Mouse (Mus musculus) stomach, postnatal 0 days (tissue): ENCODE measurements at regions not wholly inside any gene's neighbourhood (a gene's known extent, or its start where the extent isn't known, plus 50 kb on each side); places are given as distances from the start of the nearest gene placed in this dataset.

ENCODE experiments used
- ATAC-seq: fragments of 200-750 bp; cut with Nextera tagmentation; 2 replicates; pipeline ENCODE4 v1.8.0; 2017; ENCODE audit not compliant: low FRiP score, low TSS enrichment
- DNase-seq: peaks from one replicate; pipeline ENCODE4 v3.0.0-alpha.2; 2016; ENCODE audit warnings: low spot score
- H3K27ac ChIP-seq: fragments of 300-500 bp; sonication (generic); replicated peaks from 2 replicates; pipeline ENCODE4 v1.5.1; 2014; ENCODE audit warnings: mild to moderate bottlenecking, control low read depth
- H3K27me3 ChIP-seq: fragments of 300-500 bp; sonication (generic); 2 replicates; pipeline ENCODE4 v1.6.1; 2014; ENCODE audit warnings: low read length; ENCODE audit not compliant: control insufficient read depth, insufficient read depth
- H3K36me3 ChIP-seq: fragments of 300-500 bp; sonication (generic); 2 replicates; pipeline ENCODE4 v1.6.1; 2014; ENCODE audit warnings: low read length, mixed read lengths; ENCODE audit not compliant: control insufficient read depth, insufficient read depth
- H3K4me1 ChIP-seq: fragments of 300-500 bp; sonication (generic); replicated peaks from 2 replicates; pipeline ENCODE4 v1.6.1; 2014; ENCODE audit warnings: antibody characterized with exemption; ENCODE audit not compliant: control insufficient read depth, insufficient read depth
- H3K4me2 ChIP-seq: fragments of 300-500 bp; sonication (generic); replicated peaks from 2 replicates; pipeline ENCODE4 v1.6.1; 2014; ENCODE audit warnings: low read depth, mild to moderate bottlenecking, control low read depth, moderate library complexity
- H3K4me3 ChIP-seq: fragments of 300-500 bp; sonication (generic); 2 replicates; pipeline ENCODE4 v1.5.1; 2014; ENCODE audit warnings: low read depth, low read length, control low read depth
- H3K9ac ChIP-seq: fragments of 300-500 bp; sonication (generic); 2 replicates; pipeline ENCODE4 v1.6.1; 2014; ENCODE audit warnings: mild to moderate bottlenecking, low read length, control low read depth, mixed read lengths
- H3K9me3 ChIP-seq: fragments of 300-500 bp; sonication (generic); 2 replicates; pipeline ENCODE4 v1.6.1; 2016; ENCODE audit warnings: low read length; ENCODE audit not compliant: control insufficient read depth
- CTCF ChIP-seq: IDR thresholded peaks from 2 replicates; pipeline ENCODE4 v1.5.1; 2016; ENCODE audit warnings: antibody characterized with exemption, low read depth, mild to moderate bottlenecking, moderate library complexity
- EP300 ChIP-seq: optimal IDR thresholded peaks from 2 replicates; pipeline ENCODE3; 2016; ENCODE audit warnings: antibody characterized with exemption
- WGBS: fragments of 180-500 bp; shearing (Covaris S2); extraction: QIAGEN DNeasy Blood & Tissue Kit; methylation state at CpG from one replicate; pipeline ENCODE4 v1.1.7; 2014; 5-methylcytosine and 5-hydroxymethylcytosine counted together

GRCm38 (mm10) chr2:79159336-79159735 is 95.9 kb upstream of the Itga4 start:
- no peaks in the 10 kb centered on the region for H3K9me3 ChIP-seq
- H3K27me3 ChIP-seq = no peaks in the 10 kb centered on the region
- H3K4me3 ChIP-seq = no peak overlapping the region
- TF ChIP-seq EP300 = no peak
- DNase-seq = no peak
- WGBS = 61% methylated on average over 5 of the region's 5 CpGs
- no peaks in the 10 kb centered on the region for H3K36me3 ChIP-seq
- no peak for ATAC-seq
- H3K4me2 ChIP-seq = no peak overlapping the region
- H3K9ac ChIP-seq = no peak overlapping the region
- H3K27ac ChIP-seq = no peak overlapping the region
- H3K4me1 ChIP-seq = no peaks in the 10 kb centered on the region

GRCm38 (mm10) chr2:79172967-79173919 is 82.0 kb upstream of the Itga4 start:
- H3K9ac ChIP-seq = no peak overlapping the region

GRCm38 (mm10) chr2:79174282-79174681 is 80.9 kb upstream of the Itga4 start:
- ATAC-seq (no peak), DNase-seq (no peak)
- H3K4me1 ChIP-seq = no peaks in the 10 kb centered on the region
- H3K9me3 ChIP-seq = no peaks in the 10 kb centered on the region
- TF ChIP-seq CTCF (no peak), EP300 (no peak)
- H3K4me3 ChIP-seq = no peak overlapping the region
- no peak overlapping the region for H3K4me2 ChIP-seq
- no peaks in the 10 kb centered on the region for H3K36me3 ChIP-seq
- H3K9ac ChIP-seq = no peak overlapping the region
- no peaks in the 10 kb centered on the region for H3K27me3 ChIP-seq
- no peak overlapping the region for H3K27ac ChIP-seq
- WGBS = 77% methylated on average over 4 of the region's 4 CpGs

More at GRCm38 (mm10) chr2:79172967-79173919, 82.0 kb upstream of the Itga4 start:
- Histone ChIP-seq H3K4me3 (no peak overlapping the region), H3K4me1 (no peaks in the 10 kb centered on the region), H3K27me3 (no peaks in the 10 kb centered on the region), H3K36me3 (no peaks in the 10 kb centered on the region), H3K27ac (no peak overlapping the region), H3K9me3 (no peaks in the 10 kb centered on the region), H3K4me2 (no peak overlapping the region)
- 50% methylated on average over 7 of the region's 7 CpGs for WGBS
- TF ChIP-seq CTCF (no peak), EP300 (no peak)
- DNase-seq = no peak
- ATAC-seq = no peak

- Histone ChIP-seq H3K36me3 (no peaks in the 10 kb centered on the region), H3K9ac (no peak overlapping the region), H3K4me1 (no peaks in the 10 kb centered on the region), H3K27me3 (no peaks in the 10 kb centered on the region), H3K27ac (no peak overlapping the region), H3K4me2 (no peak overlapping the region), H3K4me3 (no peak overlapping the region), H3K9me3 (no peaks in the 10 kb centered on the region)
- TF ChIP-seq EP300 (no peak), CTCF (no peak)
- DNase-seq (no peak), ATAC-seq (no peak)
- WGBS = 69% methylated on average over 7 of the region's 7 CpGs
These were observed 74.4 kb upstream of the Itga4 start for GRCm38 (mm10) chr2:79180782-79181181.

- 39% methylated on average over 7 of the region's 7 CpGs for WGBS
These were observed 72.1 kb upstream of the Itga4 start for GRCm38 (mm10) chr2:79183034-79183630.

More at GRCm38 (mm10) chr2:79183034-79183630, 72.1 kb upstream of the Itga4 start:
- Histone ChIP-seq H3K9me3 (no peaks in the 10 kb centered on the region), H3K9ac (no peak overlapping the region), H3K27me3 (no peaks in the 10 kb centered on the region), H3K36me3 (no peaks in the 10 kb centered on the region), H3K4me2 (no peak overlapping the region), H3K4me3 (no peak overlapping the region), H3K27ac (no peak overlapping the region), H3K4me1 (no peaks in the 10 kb centered on the region)
- no peak for TF ChIP-seq CTCF
- no peak for TF ChIP-seq EP300
- no peak for DNase-seq
- ATAC-seq = no peak
